Mouse (Mus musculus): ENCODE measurements at regions not wholly inside any gene's neighbourhood (a gene's known extent, or its start where the extent isn't known, plus 50 kb on each side); places are given as distances from the start of the nearest gene placed in this dataset.
A peak's percentile ranks its signal among the peaks of the same experiment; 100 is the strongest.

DNA sequence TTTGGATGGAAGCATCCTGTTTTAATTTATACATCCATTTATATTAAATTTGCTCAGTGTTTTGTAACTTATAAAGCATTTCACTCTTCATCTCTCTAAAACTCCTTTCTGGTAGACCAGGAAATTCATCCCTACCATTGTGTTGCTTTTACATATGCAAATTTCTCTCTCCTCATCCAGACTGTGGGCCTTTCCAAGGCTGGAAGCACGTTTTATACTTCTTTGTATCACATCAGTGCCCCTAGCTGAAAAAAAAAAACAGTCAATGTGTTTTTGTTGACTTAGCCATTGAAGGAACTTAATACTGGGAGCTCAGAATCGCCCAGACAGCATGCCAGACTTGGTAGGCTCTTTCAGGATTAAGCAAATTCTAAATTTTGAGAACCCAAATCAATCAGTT, 174.9 kb upstream of the Gm6793 start:
- H3K27me3 ChIP-seq (replicated peaks; ENCODE audit: insufficient read depth, low read length), result no peaks in the 10 kb centered on the region
- DNase-seq (ENCODE audit: low spot score) (no peak), ATAC-seq (no peak)
- no peak for TF ChIP-seq CTCF (IDR thresholded peaks at IDR 0.05)
- TF ChIP-seq EP300 (IDR thresholded peaks at IDR 0.05), result no peak
- H3K4me3 ChIP-seq (ENCODE audit: low read depth, low read length), result no peak overlapping the region
- H3K9me3 ChIP-seq (ENCODE audit: low read length), result no peaks in the 10 kb centered on the region
- no peak overlapping the region for H3K4me2 ChIP-seq (replicated peaks; ENCODE audit: low read depth, low read length)
- H3K4me1 ChIP-seq (ENCODE audit: insufficient read depth, low read depth, low read length), result no peaks in the 10 kb centered on the region
- WGBS, result 11% methylated on average over 2 of the region's 2 CpGs
- H3K27ac ChIP-seq (ENCODE audit: low read length), result no peak overlapping the region
- H3K9ac ChIP-seq (replicated peaks; ENCODE audit: low read depth), result no peak overlapping the region
- no peaks in the 10 kb centered on the region for H3K36me3 ChIP-seq (ENCODE audit: insufficient read depth, low read length)

DNA sequence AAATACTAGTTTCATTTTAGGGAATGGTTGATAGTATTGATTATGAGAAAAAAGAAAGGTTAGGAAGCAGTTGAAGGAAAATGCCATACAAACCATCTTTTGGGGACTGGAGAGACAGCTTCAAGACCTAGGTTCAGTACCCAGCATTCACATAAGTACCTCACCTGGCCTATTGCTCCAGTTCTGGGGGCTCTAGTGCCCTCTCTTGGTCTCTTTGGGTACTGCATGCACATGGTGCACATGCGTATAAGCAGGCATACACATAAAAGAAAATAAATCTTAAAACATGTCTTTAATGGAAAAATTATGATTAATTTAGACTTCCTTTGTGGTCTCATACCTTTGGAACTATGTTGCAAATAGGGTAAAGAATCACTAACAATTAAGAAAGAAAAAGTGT, 155.3 kb upstream of the Gm6793 start:
- Histone ChIP-seq H3K27me3 (replicated peaks; ENCODE audit: insufficient read depth, low read length) (no peaks in the 10 kb centered on the region), H3K27ac (ENCODE audit: low read length) (no peak overlapping the region), H3K4me2 (replicated peaks; ENCODE audit: low read depth, low read length) (no peak overlapping the region), H3K4me1 (ENCODE audit: insufficient read depth, low read depth, low read length) (no peaks in the 10 kb centered on the region), H3K4me3 (ENCODE audit: low read depth, low read length) (no peak overlapping the region), H3K36me3 (ENCODE audit: insufficient read depth, low read length) (no peaks in the 10 kb centered on the region), H3K9me3 (ENCODE audit: low read length) (no peaks in the 10 kb centered on the region), H3K9ac (replicated peaks; ENCODE audit: low read depth) (no peak overlapping the region)
- ATAC-seq (no peak), DNase-seq (ENCODE audit: low spot score) (no peak)
- TF ChIP-seq EP300 (IDR thresholded peaks at IDR 0.05), result no peak
- no peak for TF ChIP-seq CTCF (IDR thresholded peaks at IDR 0.05)
- WGBS, result 94% methylated on average over 1 of the region's 1 CpGs

DNA sequence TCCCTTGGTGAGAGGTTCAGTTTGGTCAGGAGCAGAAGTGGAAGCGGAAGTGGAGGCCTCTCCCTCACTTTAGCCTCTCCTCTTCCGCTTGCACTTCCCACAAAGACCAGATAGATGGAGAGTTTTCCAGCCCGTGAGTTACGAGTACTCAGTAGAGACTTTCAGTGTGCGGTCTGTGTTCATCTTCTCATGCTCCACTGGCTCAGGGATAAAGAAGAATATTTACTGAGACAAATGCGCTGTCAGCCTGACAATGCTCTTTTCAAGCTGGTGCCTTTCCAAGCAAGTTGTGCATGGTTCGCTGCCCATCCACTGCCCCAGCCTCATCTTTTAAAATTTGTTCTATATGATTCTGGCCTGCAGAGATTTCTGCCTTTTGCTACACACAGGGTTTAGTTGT, 141.8 kb upstream of the Gm6793 start:
- TF ChIP-seq CTCF (IDR thresholded peaks at IDR 0.05), result no peak
- TF ChIP-seq EP300 (IDR thresholded peaks at IDR 0.05), result no peak
- no peak for ATAC-seq
- Histone ChIP-seq H3K9ac (replicated peaks; ENCODE audit: low read depth) (no peak overlapping the region), H3K27ac (ENCODE audit: low read length) (no peak overlapping the region), H3K4me1 (ENCODE audit: insufficient read depth, low read depth, low read length) (no peaks in the 10 kb centered on the region), H3K4me2 (replicated peaks; ENCODE audit: low read depth, low read length) (no peak overlapping the region), H3K36me3 (ENCODE audit: insufficient read depth, low read length) (no peaks in the 10 kb centered on the region), H3K27me3 (replicated peaks; ENCODE audit: insufficient read depth, low read length) (no peaks in the 10 kb centered on the region), H3K4me3 (ENCODE audit: low read depth, low read length) (no peak overlapping the region), H3K9me3 (ENCODE audit: low read length) (no peaks in the 10 kb centered on the region)
- WGBS, result 79% methylated on average over 7 of the region's 7 CpGs
- DNase-seq (ENCODE audit: low spot score), result no peak

DNA sequence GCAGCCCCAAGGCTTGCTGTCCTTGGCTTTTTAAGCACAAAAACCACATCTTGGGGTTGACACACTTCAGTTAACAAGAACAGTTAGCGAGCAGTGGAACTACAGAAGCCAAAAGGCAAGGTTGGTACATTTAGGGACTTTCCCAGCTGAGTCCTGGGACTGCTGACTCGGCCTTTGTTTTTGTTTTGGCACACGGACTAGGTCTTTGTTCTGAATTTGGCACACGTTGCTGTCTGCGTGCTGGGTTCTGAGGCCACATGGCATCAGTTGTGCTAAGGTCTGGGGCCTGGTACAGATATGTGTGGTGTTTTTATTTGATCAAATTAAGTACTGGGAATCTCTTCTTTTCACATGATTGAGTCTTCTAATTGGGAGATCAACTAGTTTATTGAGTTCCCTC, 124.1 kb upstream of the Gm6793 start:
- no peaks in the 10 kb centered on the region for H3K4me1 ChIP-seq (ENCODE audit: insufficient read depth, low read depth, low read length)
- no peaks in the 10 kb centered on the region for H3K27me3 ChIP-seq (replicated peaks; ENCODE audit: insufficient read depth, low read length)
- no peak overlapping the region for H3K4me2 ChIP-seq (replicated peaks; ENCODE audit: low read depth, low read length)
- no peak overlapping the region for H3K27ac ChIP-seq (ENCODE audit: low read length)
- TF ChIP-seq EP300 (IDR thresholded peaks at IDR 0.05), result no peak
- TF ChIP-seq CTCF (IDR thresholded peaks at IDR 0.05), result no peak
- no peak overlapping the region for H3K9ac ChIP-seq (replicated peaks; ENCODE audit: low read depth)
- 56% methylated on average over 5 of the region's 5 CpGs for WGBS
- no peak overlapping the region for H3K4me3 ChIP-seq (ENCODE audit: low read depth, low read length)
- DNase-seq (ENCODE audit: low spot score) (no peak), ATAC-seq (no peak)
- no peaks in the 10 kb centered on the region for H3K9me3 ChIP-seq (ENCODE audit: low read length)
- H3K36me3 ChIP-seq (ENCODE audit: insufficient read depth, low read length), result no peaks in the 10 kb centered on the region

DNA sequence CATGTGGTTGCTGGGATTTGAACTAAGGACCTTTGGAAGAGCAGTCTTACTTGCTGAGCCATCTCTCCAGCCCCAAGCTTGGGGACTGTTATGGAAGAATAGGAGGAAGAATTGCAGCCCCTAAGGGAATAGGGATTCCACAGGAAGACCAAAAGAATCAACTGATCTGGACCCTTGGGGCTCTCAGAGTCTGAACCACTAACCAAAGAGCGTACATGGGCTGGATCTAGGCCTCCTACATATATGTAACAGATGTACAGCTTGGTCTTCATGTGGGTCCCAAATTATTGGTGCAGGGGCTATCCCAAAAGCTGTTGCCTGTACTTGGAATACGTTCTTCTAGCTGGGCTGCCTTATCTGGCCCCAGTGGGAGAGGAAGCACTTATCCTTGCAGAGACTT, 115.4 kb upstream of the Gm6793 start:
- no peaks in the 10 kb centered on the region for H3K9me3 ChIP-seq (ENCODE audit: low read length)
- DNase-seq (ENCODE audit: low spot score), result no peak
- no peak for TF ChIP-seq EP300 (IDR thresholded peaks at IDR 0.05)
- TF ChIP-seq CTCF (IDR thresholded peaks at IDR 0.05), result no peak
- H3K4me3 ChIP-seq (ENCODE audit: low read depth, low read length), result no peak overlapping the region
- ATAC-seq, result no peak
- no peak overlapping the region for H3K9ac ChIP-seq (replicated peaks; ENCODE audit: low read depth)
- H3K4me2 ChIP-seq (replicated peaks; ENCODE audit: low read depth, low read length), result no peak overlapping the region
- no peak overlapping the region for H3K27ac ChIP-seq (ENCODE audit: low read length)
- H3K4me1 ChIP-seq (ENCODE audit: insufficient read depth, low read depth, low read length), result no peaks in the 10 kb centered on the region
- H3K27me3 ChIP-seq (replicated peaks; ENCODE audit: insufficient read depth, low read length), result no peaks in the 10 kb centered on the region
- WGBS, result 56% methylated on average over 2 of the region's 2 CpGs
- H3K36me3 ChIP-seq (ENCODE audit: insufficient read depth, low read length), result no peaks in the 10 kb centered on the region

DNA sequence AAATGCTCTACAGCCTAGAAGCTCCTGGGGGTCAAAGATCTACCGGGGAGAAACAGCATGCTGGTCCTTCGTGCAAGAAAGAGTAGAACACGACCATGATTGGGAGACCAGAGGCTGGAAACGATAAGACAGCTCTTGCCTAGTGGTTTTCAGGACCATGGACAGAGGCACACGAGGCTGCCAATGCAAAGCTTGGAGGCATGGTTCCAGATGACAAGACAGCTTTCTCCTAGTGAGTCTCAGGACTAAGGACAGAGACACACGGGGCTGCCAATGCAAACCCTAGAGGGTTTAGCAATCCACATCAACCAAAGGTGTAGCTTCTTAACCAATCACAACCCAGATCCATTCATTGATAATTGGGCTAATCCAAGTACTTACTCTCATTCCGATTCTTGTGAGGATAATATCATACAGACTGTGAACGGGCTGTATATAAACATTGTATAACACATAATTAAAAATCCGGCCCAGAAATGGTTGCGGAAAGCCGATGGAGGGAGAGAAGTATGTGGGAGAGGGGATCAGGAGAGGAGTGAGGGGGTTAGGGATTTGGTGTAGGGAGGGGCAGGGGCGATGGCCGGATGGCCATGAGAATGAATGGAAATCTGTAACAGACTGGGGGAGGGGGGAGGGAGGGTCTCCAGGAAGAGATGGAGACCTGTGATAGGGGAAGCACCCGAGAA, 114.1 kb upstream of the Gm6793 start:
- Histone ChIP-seq H3K36me3 (ENCODE audit: insufficient read depth, low read length) (no peaks in the 10 kb centered on the region), H3K9me3 (ENCODE audit: low read length) (no peaks in the 10 kb centered on the region), H3K9ac (replicated peaks; ENCODE audit: low read depth) (no peak overlapping the region), H3K27me3 (replicated peaks; ENCODE audit: insufficient read depth, low read length) (no peaks in the 10 kb centered on the region), H3K4me3 (ENCODE audit: low read depth, low read length) (no peak overlapping the region), H3K4me2 (replicated peaks; ENCODE audit: low read depth, low read length) (no peak overlapping the region), H3K27ac (ENCODE audit: low read length) (no peak overlapping the region), H3K4me1 (ENCODE audit: insufficient read depth, low read depth, low read length) (no peaks in the 10 kb centered on the region)
- DNase-seq (ENCODE audit: low spot score), result peak; percentile 91
- ATAC-seq, result peak; percentile 62
- TF ChIP-seq CTCF (IDR thresholded peaks at IDR 0.05), result no peak
- TF ChIP-seq EP300 (IDR thresholded peaks at IDR 0.05), result no peak
- WGBS, result 48% methylated on average over 14 of the region's 14 CpGs

- Histone ChIP-seq H3K4me1 (ENCODE audit: insufficient read depth, low read depth, low read length) (no peaks in the 10 kb centered on the region), H3K9me3 (ENCODE audit: low read length) (no peaks in the 10 kb centered on the region), H3K4me2 (replicated peaks; ENCODE audit: low read depth, low read length) (no peak overlapping the region), H3K36me3 (ENCODE audit: insufficient read depth, low read length) (no peaks in the 10 kb centered on the region), H3K9ac (replicated peaks; ENCODE audit: low read depth) (no peak overlapping the region), H3K27me3 (replicated peaks; ENCODE audit: insufficient read depth, low read length) (no peaks in the 10 kb centered on the region), H3K4me3 (ENCODE audit: low read depth, low read length) (no peak overlapping the region), H3K27ac (ENCODE audit: low read length) (no peak overlapping the region)
- WGBS, result 60% methylated on average over 2 of the region's 2 CpGs
- no peak for ATAC-seq
- TF ChIP-seq EP300 (IDR thresholded peaks at IDR 0.05), result no peak
- no peak for TF ChIP-seq CTCF (IDR thresholded peaks at IDR 0.05)
- DNase-seq (ENCODE audit: low spot score), result no peak
Measured at GRCm38 (mm10) chr8:112111950-112112349, 97.1 kb upstream of the Gm6793 start.

All from lung, postnatal 0 days (tissue).